Mouse (Mus musculus): Measurements from ENCODE around the gene Rab40c. TPM values are rescaled to one million over a fixed set of nuclear protein-coding genes. Genes with fewer than 3 reads are reported as not detected.
"Not testable (repeated sequence)": the region's sequence is repeated elsewhere in the genome, so short reads cannot be mapped to it uniquely, and the experiment has no call there.

Rab40c gene
- total RNA-seq, 2 experiments from 2014 or later = 46.2 to 53.4 TPM

DNA sequence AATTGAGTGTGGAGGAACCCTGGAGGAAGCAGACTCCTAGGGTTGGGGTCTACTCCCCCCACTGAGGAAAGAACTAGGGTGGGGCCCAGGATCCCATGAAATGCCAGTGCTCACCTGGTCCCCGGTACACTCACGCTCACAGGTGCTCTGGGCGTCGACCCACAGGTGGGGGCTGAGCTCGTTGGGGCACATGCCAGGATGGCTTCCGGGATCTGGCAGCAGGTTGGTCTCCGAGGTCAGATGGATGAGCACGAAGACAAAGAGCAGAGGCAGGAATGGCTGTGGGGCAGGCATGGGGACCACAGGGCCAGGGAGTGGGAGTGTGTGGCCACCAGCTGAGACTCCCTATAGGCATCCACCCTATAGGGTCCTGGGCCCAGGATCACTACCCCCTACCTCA, 39.8 kb downstream of the Rab40c start:
- peak in 1 of 2 experiments; percentile 50 for DNase-seq (ENCODE audit: extremely low spot score in 1 of 2, low spot score in 2 of 2)
- intact Hi-C loops (cut with DNase I) = no loop called here

DNA sequence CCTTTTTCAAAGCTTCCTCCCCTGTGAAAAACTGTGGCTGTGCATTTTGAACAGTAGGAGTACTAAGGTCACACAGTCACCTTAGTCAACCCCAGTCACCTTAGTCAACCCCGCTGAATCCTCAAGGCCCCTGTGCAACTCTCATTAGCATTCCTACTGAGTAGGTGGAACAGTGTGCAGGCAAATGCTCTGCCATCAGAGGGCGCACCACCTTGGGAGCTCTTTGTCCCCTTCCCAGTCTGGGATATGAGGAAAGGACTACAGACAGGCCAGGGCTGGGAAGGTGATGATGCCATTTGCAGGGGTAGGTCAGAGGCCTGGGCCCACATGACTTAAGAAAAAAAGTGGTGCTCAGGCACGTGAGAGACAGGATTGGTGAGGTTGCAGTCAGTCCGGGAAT, 40.3 kb downstream of the Rab40c start:
- intact Hi-C loops (cut with DNase I) = no loop called here
- peak in 1 of 2 experiments; percentile 69 for DNase-seq (ENCODE audit: extremely low spot score in 1 of 2, low spot score in 2 of 2)

DNA sequence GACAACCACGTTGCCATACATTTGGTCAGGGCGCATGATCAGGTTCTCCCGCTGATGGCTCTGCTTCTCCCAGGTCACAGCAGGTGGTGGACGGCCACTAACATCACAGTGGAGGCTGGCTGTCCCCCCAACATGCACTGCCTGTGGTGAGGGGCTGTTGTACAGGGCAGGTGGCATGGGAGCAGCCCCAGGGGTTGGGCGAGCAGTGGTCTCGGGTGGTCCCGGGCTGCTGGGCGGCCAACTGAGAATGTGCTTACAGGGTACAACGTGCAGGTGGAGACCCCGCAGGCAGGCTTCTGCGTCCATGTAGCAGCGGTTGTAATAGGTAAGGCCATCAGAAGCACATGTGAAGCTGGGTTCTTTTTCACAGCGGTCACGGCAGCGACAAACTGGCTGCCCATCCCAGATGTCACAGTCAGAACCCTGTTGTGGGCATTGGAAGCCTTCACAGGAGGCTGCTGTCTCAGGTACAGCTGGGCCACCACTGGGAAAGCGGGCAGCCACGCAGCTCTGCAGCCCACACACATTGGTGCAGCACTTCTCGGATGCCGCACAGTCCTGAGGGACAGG, 40.8 kb downstream of the Rab40c start:
- DNase-seq (ENCODE audit: extremely low spot score in 1 of 2, low spot score in 2 of 2) = no peak
- intact Hi-C loops (cut with DNase I) = no loop called here

DNA sequence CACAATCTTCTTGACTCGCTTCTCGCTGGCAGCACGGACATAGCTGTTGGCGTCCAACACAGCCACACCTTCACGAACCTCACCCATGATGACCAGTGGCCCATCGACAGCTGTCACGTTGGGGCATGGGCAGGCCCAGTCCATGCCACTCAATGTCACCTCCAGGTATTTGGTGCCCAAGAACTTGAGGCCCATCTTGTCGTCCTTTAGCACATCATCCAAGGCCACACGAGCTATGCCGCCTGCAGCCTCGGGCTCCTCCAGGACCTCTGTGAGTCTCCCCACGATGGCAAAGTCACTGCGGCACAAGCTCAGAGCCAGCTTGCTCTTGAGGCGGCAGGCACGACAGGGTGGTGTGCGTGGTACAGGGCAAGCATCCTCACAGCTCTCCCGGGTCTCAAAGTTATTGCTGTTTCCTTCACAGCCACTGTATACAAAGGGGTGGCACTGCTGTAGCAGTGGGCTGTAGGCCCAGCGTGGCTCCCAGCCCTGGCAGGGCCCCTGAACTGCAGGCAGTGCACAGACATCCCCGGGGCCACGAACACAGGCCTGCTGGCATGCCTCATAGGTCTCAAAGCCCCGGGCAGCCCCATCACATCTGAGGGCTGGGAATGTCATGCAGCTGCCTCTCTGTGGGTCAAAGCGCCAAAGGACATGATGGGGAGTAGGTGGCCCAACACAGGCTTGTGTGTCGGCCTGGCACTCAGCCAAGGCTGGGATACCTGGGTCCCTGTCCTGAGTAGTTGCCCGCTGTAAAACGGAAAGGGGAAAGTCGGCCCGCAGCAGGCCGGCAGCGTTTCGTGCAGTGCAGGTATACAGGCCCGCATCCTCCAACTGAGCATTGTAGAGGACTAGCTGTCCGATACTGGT, 41.6 kb downstream of the Rab40c start:
- peak in 1 of 2 experiments; percentile 55 for DNase-seq (ENCODE audit: extremely low spot score in 1 of 2, low spot score in 2 of 2)
- intact Hi-C loops (cut with DNase I) = no loop called here

DNA sequence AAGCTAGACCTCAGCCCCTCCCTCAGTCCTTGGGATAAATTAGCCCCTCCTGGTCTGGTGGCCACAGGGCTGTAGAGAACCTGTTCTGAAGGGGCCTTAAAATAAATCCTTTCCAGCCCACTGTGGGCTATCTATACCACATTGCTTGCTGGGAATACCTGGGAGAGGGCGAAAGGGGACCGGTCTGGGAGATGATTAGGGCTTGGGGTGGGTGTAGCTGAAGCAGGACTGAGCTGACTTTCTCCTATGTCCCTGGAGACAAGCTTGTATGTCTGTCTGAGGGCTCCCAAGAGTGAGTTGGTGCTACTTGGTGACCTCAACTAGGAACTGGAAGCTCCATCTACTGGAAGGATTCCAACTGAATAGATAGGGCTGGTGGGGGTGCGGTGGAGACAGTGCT, 42.5 kb downstream of the Rab40c start:
- intact Hi-C loops (cut with DNase I) = no loop called here
- DNase-seq (ENCODE audit: extremely low spot score in 1 of 2, low spot score in 2 of 2) = no peak

DNA sequence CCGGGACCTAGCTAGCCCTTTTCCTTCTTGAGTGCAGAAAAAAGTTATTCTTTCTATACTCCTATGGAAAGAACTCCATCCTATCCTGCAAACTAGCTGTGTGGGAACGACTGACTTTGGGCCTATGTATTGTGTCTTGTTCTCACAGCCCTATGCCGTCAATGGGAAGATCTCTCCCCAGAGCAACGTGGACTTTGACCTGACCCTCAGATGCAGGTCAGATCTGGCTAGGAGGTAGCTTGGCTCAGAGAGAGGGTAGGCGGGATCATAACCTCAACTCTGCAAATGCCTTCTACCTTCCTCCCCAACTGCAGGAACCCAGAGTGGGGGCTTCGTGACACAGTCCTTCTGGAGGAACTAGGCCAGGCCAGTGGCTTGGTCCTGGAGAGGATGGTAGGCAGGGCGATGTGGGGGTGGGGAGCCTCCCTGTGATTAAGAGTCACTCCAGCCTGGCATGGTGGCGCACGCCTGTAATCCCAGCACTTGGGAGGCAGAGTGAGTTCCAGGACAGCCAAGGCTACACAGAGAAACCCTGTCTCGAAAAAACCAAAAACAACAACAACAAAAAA, 43.1 kb downstream of the Rab40c start:
- no peak for DNase-seq (ENCODE audit: extremely low spot score in 1 of 2, low spot score in 2 of 2)
- intact Hi-C loops (cut with DNase I) = no loop called here

DNA sequence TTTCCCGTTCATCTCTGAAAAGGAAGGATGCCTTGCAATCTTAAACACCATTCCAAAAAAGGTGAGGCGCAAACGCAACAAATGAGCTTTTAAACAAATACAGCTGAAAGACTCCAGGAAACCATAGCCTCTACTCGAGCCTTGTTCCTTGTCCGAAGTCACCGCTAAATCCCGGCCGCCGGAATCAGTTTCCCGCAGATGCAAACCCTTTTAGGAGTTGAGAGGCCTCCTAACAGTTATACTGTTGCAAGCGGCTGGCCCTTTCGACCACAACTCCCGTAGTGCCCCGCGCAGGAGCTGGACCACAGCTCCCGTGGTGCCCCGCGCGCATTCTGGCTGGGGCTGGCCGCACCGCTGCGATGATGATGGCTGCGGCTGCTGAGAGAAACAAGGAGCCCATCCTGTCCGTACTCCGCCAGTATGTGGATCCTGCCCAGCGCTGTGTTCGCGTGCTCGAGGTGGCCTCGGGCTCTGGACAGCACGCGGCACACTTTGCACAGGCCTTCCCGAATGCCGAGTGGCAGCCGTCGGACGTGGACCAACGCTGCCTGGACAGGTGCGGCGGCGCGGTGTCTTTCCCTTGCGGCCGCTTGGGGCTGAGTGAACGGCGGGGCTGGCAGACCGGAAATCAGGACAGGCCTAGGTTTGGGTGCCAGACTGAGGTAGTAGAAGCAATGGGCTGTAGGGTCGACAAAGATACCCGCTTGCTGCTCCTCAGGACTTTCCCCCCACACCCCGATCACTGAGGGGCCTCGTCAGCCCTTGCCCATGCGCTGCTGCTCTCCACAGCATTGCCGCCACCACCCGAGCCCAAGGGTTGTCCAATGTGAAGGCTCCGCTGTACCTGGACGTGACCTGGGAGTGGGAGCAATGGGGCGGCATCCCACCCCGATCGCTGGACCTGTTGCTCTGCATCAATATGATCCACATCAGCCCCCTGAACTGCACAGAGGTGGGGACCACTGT, 44.1 kb downstream of the Rab40c start:
- intact Hi-C loops (cut with DNase I) = no loop called here
- DNase-seq (ENCODE audit: extremely low spot score in 1 of 2, low spot score in 2 of 2) = peak; percentile 89 to 94

DNA sequence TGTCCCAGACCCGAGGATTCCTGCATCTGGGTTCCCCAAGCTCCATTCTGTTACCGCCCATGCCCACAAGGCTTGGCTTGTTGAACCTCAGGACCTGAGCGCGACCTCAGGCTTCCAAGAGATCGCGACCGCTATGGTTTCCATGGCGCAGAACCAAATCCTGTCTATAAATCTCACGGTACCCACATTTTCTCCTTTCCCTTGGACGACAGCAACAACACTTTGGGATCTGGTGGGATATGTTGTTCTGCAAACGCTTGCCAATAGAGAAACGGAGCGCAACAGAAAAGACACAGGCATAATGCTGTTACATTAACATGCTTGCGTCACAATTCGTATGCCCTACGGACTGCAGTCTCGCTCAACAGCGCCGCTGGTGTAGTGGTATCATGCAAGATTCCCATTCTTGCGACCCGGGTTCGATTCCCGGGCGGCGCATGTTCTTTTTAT, 44.8 kb downstream of the Rab40c start, which contains the start of gene Mettl26:
Gene Mettl26 (plus strand): TSS at position 354 of the 450 bp plus-strand sequence.
- intact Hi-C loops (cut with DNase I) = no loop called here
- DNase-seq (ENCODE audit: extremely low spot score in 1 of 2, low spot score in 2 of 2) = peak; percentile 91 to 96

DNA sequence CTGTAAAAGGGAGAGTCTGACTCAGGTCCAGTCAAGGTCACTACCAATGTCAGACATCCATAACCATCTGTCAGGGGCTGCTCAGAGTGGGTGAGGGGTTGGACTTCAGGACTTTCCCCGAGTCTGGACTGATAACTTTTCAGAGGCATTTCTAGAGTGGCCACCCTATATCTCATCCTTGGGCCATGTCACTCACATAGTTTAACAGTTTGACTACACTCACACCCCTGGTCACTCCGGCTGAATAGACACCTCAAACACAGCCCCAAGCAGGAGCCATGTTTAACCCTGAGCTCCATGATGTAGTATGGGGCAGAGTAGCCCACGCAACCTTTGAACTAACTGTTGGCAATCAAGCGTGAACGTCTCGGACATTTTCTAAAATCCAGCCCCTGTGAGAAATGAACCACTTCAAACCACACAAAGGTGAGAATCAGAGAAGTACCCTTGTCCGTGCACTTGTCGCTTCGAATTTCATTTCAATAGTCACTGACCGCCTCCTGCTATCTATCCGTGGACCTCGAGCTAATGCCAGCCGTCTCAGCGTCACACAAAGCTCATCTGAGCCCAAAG, 45.3 kb downstream of the Rab40c start:
- no peak for DNase-seq (ENCODE audit: extremely low spot score in 1 of 2, low spot score in 2 of 2)
- intact Hi-C loops (cut with DNase I) = no loop called here

DNA sequence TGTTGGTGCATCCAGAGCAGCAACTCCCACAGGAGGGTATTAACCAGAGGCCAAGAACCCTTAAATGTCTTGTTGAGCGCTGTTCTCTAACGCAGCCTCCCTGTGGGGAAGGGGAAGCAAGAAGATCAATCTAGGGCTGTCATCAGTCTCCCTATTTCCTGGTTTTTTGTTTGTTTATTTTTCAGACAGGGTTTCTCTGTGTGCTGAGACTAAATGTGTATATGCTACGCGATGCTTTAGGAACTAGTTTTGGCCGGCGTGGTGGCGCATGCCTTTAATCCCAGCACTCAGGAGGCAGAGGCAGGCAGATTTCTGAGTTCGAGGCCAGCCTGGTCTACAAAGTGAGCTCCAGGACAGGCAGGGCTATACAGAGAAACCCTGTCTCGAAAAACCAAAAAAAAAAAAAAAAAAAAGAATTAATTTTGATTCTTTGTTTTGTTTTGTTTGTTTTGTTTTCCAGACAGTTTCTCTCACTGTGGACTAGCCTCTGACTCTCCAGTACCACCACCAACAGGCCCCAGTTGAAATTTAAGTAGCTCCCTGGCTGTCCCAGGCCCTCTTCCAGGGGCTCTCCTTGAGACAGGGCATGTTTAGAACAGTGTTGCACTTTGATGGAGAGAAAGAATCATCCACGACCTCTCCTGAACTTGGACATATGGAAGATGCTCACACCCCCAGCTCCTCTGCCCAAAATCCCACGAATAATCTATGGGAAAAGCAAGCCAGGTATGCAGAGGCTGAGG, 46.0 kb downstream of the Rab40c start:
- intact Hi-C loops (cut with DNase I) = no loop called here
- DNase-seq (ENCODE audit: extremely low spot score in 1 of 2, low spot score in 2 of 2) = no peak

DNA sequence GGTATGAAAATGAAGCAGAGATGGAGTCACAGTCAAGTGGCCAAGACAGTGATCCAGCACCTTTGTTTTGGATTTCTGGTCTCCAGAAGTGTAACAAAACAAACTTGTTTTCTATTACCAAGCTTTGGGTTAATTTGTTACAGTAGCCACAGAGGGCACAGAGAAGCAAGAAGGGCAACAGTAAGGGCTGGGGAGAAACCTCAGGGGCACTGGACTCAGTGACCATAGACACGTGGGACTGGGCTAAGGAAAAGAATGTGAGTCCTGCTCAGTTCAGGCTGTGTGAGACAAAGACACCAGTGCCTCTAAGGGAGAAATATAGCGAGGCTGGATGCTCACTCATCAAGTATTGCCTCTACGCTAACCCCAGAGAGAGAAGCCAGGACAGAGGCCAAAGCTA, 46.9 kb downstream of the Rab40c start:
- no peak for DNase-seq (ENCODE audit: extremely low spot score in 1 of 2, low spot score in 2 of 2)
- intact Hi-C loops (cut with DNase I) = no loop called here

DNA sequence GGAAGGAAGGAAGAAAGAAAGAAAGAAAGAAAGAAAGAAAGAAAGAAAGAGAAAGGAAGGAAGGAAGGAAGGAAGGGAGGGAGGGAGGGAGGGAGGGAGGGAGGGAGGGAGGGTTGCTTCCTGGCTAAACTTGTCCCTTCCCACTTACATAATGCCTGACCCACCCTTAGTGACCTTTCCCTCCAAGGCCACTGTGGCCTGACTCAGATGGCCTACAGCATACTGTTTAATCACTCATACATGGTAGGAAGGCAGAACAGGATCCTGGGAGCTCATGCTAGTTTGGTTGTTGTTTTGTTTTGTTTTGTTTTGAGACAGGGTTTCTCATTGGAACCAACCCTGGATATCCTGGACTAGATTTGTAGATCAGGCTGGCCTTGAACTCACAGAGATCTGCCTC, 48.0 kb downstream of the Rab40c start:
- DNase-seq (ENCODE audit: extremely low spot score in 1 of 2, low spot score in 2 of 2); intact Hi-C loops (cut with DNase I): not testable (repeated sequence)

DNA sequence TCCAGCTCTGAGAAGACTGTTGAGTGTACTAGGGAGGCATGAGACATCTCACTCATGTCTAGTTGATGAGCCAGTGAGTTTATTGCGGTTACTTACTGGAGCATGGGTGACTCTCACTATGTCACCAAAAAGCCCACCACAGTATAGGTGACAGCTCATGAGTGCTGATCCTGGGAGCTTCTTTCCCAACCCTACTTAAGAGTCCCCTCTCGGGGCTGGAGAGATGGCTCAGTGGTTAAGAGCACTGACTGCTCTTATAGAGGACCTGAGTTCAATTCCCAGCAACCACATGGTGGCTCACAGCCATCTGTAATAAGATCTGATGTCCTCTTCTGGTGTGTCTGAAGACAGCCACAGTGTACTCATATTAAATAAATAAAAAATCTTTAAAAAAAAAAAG, 49.6 kb downstream of the Rab40c start:
- DNase-seq (ENCODE audit: extremely low spot score in 1 of 2, low spot score in 2 of 2) = no peak
- intact Hi-C loops (cut with DNase I) = no loop called here

DNA sequence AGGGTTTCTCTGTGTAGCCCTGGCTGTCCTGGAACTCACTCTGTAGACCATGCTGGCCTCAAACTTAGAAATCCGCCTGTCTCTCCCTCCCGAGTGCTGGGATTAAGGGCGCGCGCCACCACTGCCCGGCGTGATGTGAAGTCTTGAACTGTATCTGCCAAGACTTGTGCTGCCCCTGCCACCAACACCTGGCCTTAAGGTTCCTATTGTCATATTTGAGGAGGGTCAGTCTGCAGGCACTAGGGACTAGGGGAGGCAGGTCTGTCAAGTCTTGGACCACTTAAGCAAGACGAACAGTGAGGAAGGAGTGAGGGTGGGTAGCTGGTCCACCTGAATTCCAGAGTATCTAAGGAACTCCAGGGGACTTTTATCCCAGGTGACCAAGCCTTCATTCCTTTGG, 50.0 kb downstream of the Rab40c start:
- DNase-seq (ENCODE audit: extremely low spot score in 1 of 2, low spot score in 2 of 2) = no peak
- intact Hi-C loops (cut with DNase I) = no loop called here

DNA sequence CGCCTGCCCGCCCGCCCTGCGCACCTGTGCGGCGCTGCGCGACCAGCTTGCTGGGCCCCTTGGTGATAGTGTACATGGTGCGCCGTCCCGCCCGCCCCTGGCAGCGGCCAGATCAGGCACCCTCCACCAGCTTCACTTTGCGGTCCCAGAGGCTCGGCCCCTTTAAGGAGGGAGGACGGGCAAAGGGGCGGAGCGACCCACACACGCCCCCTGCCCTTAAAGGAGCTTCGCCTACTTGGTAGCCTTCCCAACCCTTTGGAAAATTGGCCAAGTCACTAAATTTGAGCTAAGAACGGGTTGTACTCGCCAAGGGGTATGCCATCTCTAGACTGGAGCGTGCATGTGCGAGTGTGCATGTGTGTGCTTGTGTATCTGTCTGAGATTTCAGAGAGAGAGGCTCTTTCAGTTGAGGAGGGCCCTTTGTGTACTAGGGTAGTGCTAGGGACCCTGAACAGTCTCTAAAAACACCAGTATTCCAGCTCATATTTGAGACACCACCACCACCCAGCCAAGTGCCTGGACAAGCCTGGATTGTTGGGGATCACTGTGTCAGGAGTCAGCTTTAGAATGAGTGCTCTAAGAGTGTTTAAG, 50.8 kb downstream of the Rab40c start, which contains the start of gene Mcrip2:
Gene Mcrip2 (minus strand): TSS at position 164 of the 591 bp plus-strand sequence.
- intact Hi-C loops (cut with DNase I) = no loop called here
- peak in 1 of 2 experiments; percentile 90 for DNase-seq (ENCODE audit: extremely low spot score in 1 of 2, low spot score in 2 of 2)

DNA sequence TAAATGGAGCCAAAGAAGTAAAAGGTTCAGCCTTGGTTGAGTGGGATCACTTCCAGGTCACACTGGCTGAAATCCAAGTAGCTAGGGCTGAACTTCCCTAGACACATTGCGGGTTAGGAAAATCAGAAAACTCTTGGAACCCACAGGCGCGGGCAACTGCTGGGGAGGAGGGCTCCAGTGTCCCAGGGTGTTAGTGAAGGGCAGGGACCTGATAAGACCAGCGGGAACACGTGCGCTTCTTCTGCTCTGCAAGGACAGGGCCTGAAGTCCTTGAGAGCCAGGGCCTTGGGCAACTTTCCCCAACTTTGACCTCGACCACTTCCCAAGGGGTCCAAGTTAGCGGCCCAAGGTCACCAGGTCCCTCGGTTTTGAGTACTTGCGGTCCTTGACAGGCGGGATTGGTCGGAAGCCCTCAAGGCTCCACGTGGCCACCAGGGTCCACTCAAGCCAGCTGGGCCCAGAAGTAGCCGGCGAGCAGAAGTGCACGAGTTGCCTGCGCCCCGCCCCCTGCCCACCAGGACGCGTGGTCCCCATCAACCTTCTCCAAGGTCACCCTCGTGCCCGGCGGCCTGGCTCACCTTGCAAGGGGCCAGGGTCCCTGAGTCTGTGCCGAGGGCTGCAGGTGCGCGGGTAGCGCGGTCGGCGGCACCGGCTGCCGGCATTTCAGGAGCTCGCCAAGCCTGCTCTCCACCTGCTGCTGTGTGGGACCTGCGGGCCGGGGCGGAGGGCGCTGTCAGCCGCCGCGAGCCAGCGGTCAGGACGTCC, 51.5 kb downstream of the Rab40c start:
- peak in 1 of 2 experiments; percentile 69 for DNase-seq (ENCODE audit: extremely low spot score in 1 of 2, low spot score in 2 of 2)

DNA sequence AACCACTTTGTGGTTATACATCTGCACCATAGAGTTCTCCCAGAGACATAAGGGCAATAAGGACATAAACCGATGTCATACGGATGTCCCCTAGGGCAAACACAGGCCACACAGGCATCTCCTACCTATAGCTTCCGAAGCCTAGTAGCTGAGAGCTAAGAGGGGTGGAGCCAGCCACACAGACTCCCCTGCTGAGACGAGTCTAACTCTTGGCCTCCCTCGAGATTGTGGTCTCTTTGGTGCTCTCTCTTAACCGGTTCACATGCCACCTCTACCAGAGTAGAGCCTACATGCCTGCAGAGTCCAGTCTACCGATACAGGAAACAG, 52.1 kb downstream of the Rab40c start:
- intact Hi-C loops (cut with DNase I) = no loop called here
- no peak for DNase-seq (ENCODE audit: extremely low spot score in 1 of 2, low spot score in 2 of 2)

More for the DNA sequence above, 51.5 kb downstream of the Rab40c start:
- intact Hi-C loops (cut with DNase I) = no loop called here
